Mouse (Mus musculus) granulocyte monocyte progenitor cell, adult 5-6 weeks (primary cell): ENCODE measurements around the gene Tns1. TPM values are rescaled to one million over a fixed set of nuclear protein-coding genes. Genes with fewer than 3 reads are reported as not detected.

Experiments used
- ATAC-seq: replicated peaks from 2 replicates; pipeline ENCODE4 v1.8.0; 2016; ENCODE audit warnings: mild to moderate bottlenecking, moderate TSS enrichment, inconsistent platforms; ENCODE audit not compliant: poor library complexity, severe bottlenecking
- total RNA-seq, 2 experiments: library from RNA; stranded (forward) in 1 of 2; stranded (reverse) in 1 of 2; fragments of 200-712, 200-1000 nt in 1 of 2; fragments of >200 nt in 1 of 2; fragmentation: Nextera tagmentation in 1 of 2; gene quantifications; 2 replicates each; pipeline ENCODE4 v1.2.3; 2014 to 2017

Tns1 gene
- total RNA-seq, 2 experiments from 2014 or later = 3.0 to 29.0 TPM

DNA sequence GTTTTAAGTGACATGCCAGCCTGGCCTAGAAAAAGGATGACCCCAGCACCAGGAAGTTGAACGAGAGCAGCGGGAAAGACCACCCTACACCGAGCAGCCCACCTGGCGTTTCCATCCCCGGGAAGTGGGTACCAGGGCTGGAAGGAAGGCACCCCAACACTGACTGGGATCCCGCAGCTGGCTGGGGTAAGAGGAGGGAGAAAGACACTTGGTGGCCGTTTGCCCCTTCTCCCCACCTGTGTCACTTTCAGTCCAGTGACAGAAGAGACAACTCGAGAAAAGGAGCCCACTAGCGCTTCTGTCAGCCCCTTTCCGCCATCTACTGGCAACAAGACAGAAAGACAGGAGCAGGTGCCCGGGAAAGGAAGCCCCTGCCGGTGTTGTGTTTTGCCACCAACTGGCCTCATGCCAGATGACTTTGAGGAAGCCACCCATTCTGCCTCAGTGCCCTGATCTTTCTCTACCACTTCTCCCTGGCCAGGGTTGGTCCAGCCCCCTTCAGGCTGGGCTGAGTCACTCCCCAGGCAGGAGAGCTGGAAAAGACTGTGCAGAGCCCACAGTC, 823 bp upstream of the Tns1 start, which contains the start of gene Rufy4:
Gene Rufy4, plus strand, starts transcription at position 551 of the 562 bp plus-strand sequence.
- peak; percentile 86 for ATAC-seq

DNA sequence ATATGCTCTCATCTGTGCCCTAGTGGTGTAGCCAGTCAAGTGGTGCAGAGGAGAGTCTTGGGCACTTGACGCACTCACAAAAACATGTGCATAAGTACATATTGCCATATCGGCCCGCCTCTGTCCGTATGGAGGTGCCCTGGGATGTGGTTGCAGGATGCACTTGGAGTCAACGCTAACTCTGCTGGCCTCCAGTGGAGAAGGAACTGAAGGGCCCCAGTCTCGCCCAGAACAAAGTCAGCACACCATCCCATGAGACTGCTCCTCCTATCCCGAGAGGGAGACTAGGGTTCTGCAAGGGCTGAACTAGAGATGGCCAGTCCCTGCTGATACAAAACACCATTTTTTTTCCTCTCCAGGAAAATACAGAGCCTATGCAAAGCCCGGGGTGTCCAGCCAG, 1.0 kb downstream of the Tns1 start:
- no peak for ATAC-seq

DNA sequence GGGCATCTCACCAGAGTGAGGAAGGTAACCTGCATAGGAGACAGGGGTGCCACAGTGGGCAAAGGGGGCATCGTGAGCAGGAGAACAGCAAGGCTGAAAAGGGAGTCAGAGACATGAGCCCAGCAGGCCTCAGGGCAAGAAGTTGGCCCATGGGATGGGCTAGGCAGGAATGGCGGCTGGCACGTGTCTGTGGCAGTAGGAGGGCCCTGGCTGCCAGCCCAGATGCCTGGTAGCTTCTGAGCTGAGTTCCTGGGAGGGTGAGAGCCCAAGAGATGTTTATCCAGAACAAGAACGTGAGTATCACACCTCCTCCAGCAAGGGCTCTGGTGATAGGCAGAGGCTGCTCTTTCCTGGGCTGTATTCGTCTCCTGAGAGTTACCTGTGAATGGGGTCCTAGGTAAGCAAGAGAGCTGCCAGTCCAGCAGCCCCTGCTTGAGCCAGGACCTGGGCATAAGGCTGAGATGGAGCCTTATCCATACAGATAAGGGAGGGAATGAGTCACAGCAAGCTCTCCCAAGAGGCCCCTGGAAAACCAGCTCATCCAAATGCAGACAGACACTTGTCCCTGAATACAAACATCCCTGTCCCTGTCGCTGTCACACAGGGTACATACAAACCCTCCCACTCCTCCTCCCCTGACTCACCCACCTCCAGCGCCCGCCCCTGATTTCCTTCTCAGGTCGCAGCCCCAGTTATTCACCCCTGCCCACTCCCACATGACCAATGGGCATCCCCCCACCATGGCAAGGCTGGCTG, 2.2 kb downstream of the Tns1 start:
- no peak for ATAC-seq

DNA sequence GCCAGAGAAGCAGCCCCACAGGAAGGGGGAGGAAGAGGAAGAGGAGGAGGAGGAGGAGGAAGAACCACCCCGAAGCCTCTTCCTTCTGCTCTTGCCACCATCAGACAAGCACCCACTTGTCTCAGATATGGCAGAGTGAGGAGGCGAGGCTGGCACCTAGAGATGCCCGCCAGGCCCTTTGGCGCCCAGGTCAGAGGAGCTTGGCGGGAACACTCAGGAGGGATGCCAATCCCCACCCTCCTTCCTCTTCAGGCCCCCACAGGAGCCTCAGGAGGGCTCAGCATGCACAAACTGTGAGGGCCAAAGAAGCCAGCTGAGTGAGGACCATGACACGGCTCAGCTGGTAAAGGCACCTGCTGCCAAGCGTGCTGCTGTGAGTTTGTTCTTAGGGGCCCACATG, 3.1 kb downstream of the Tns1 start:
- ATAC-seq = no peak

DNA sequence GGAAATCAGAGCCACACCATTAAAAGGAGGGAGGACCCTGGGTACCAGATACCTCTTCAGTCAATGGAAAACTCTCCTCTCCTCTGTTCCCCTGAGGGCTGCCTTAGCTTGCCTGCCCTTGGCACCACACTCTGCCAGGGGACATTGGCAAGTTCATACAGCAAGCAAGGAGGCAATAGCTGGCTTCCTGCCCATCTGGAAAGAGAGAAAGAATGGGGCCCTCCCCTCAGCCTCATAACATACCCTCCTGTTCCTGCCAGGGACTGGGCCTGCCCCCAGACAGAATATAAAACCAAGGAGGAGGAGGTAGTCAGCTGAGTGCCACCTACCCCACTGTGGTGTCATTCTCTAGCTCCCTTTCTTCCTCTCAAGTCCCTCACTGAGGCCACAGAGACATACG, 5.1 kb downstream of the Tns1 start:
- no peak for ATAC-seq

DNA sequence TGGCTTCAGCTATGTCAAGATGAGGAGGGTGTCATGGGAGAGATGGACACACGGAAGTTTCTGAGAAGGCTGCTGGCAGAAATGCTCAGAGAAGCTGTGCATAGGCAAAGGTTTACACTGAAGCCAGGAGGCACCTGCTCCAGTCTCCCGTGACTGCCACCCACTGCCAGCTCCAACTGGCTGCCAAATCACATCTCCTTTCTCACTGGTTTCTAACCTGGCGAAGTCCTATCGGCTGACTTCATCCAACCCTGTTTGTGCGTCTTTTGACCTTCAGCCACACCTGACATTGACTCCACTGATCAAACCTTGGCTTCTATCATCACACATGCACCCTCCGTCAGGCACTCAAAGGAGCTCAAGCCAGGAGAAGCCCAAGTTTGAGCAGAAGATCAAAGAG, 6.4 kb downstream of the Tns1 start:
- ATAC-seq = no peak

DNA sequence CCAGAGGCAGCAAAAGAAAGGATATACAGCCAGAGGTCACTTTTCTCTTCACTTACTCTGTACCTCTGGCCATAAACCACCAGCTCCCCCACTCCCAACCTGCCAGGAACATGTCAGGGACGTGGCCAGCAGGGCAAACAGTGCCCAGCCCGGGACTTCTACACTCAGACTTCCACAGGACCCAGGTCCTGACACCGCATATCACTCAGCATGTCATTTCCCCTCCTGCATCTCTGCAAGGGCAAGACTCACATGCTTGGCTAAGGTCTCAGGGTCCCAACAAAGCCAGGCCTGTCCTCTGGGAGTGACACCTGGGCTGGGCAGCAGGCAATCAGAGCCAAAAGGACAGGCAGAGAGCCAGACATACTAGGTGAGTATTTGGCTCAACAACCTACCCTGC, 11.2 kb downstream of the Tns1 start:
- no peak for ATAC-seq

DNA sequence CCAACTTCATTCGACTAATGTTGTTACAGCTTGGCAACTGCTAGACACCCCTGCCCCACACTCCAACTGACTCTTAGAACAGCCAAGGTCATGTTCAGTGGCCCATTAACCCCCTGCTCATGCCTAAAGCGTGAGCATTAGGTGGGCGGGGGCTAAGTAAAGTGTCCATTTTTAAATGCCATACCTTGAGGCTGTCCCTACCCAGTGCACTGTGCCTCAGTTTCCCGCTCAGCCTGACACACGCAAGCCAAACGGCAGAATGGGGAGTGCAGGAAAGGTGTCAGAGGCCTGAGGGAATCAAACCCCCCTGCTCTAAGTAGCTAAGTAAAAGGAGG, 12.6 kb downstream of the Tns1 start:
- no peak for ATAC-seq

DNA sequence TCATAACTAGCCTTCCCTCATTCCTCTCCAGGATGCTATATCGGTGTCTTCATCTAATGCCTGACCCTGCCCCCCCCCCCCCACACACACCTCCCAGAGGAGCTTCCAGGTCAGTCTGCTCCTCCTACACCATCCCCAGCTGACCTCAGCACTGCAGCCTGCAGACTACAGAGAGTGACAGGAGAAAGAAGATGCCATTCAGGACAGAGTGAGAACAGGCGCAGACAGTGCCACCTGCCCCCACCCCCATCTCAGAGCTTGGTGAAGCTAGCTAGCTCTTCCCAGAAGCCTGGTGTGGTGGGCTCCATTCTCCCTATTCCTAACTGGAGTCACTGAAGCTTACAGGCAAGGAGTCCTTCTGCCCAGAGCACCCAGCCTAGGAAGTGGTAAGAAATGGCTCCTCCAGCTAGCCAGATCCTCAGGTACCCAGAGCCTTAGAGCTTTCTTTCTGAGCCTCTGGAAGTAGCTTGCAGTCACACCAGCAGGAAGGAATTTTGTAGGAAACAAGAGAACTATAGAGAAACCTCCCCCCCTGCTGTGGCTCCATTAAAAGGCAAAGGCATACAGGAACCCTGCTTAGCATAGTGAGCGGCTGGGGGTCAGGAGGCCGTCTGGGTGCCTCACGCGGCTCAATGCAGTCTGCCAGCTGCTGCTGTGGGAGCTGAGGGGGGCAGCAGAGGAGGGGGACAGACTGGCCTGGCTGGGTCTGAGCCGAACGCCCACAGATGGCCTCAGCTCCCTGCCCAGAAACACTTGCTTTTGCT, 13.1 kb downstream of the Tns1 start:
- ATAC-seq = no peak

DNA sequence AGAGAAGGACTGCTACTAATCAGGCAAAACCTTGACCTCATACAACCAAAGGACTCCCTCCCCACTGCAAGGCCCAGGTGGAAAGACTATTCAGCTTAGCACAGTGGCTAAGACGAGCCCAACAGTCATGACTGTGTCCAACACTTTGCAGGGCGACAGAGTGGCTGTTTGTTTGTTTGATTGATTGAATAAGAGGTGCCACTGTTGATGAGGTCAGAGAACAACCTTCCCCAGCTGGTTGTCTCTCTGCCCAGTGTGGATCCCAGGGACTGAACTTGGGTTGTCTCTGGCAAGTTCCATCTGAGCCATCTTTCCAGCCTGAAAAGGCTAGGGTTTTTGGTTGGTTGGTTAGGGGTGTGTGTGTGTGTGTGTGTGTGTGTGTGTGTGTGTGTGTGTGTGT, 14.6 kb downstream of the Tns1 start:
- no peak for ATAC-seq

DNA sequence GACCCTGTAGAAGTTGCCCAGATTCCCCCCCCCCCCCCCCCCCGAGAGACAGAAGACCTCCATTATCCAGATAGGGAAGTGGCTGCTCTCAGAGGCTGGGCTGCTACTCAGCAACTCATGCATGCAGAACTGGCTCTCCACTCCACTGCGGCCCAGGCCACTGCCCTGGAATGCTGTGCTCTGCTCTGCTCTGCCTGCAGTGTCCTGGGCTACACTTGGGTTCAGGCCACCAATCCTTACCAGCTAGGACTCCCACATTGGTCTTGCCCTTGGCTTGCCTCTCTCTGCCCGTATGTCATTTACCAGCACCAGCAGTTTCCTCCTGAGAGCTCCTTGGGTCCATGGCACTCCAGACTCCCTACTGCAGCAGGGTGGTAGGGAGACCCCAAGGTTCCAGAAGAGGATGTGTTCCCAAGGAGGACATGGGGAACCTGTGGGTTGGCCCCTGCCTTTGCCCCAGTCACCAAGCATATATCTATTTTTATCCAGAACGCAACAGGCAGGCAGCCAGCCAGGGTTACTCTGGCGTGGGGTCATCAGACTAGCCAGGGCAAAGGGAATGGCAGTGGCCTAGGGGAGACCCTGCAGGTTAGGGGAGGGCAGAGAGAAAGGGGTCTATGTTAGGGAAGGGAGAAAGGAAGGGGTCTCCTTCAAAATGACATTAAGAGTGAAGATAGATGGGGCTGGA, 16.2 kb downstream of the Tns1 start:
- no peak for ATAC-seq

DNA sequence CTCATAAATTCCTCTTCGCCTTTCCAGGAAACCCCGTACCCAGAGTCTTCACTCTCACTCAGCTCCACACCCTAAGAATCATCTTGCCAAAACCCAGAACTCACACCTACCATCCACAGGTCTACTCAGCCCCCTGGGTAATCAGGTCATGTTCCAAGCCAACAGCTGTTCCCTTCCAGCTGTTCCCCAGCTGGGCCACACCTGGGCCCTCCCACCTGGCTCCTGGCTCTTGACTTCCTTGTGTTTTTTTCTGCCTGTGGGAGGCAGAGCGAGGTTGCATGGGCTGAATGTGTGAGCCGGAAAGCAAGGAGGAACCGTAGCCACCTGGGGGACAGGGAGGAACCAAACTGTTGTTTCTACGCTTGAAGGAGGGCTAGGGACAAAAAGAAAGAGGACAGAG, 18.0 kb downstream of the Tns1 start:
- ATAC-seq = no peak

DNA sequence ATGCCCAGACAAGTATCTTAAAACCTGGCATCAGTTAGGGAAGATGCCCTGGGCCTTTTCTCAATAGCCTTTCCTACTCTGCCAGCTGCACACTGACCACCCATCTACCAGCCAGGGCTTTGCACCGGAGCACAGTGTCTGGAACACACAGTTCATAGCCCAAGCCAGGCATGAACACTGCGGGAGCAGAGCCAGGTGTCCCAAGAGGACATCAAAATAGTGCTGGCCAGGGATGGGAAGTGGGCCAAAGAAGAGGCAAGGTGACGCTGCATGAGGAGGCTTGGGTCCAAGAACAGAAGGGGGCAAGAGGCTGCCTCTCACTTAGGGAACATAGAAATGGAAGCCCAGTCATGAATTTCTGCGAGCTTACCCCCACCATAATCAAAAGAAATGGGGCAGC, 18.6 kb downstream of the Tns1 start:
- ATAC-seq = no peak

DNA sequence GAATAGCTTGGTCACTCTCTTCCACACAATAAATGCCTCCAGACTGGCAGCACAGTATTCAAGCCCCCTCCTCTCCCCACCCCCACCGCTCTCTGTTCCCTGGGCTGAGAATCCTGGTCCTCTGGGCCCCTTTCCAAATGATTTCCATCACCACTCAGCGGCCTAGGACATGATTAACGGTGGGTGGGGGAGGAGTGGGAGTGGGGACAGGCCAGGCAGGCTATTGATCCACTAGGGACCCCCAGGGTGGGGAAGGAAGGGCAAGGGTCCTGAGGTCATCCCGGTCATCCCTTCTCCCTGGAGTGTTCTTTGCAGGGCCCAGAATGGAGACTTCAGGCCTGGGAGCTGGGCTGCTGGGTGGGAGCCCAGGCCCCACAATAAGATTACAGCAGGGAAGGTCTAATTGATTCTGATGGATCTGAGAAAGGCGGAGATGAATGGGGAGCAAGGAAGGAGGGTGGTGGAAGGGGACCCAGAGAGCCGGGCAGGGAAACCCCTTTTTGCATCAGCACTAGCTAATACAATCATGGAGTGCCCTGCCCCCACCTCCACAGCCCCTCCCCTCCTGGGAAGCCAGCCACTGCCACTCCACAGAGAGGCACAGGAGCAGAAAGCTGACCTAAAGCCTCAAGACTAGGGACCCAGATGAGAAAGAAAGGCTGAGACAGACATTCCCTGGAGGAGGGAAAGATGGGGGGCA, 20.4 kb downstream of the Tns1 start:
- no peak for ATAC-seq

DNA sequence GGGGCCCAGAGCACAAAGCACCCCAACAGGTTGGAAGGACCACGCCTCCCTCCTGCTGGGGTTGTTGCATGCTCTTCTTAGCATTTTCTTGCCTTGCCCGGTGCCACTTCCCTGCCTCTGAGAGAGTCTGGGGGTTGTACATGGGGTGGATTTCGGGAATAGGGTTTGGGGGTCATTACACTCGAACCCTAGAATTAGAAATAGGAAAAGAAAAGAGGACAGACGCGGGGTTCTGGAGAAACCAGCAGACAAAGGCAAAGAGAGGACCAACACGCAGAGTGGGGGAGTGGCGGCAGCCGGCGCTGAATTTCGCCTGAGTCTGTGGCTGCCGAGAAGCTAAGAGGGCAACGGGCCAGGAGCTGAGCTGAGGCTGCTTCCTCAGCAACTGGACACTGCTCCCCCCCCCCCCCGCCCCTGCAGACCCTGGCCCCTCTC, 25.2 kb downstream of the Tns1 start:
- ATAC-seq = no peak

DNA sequence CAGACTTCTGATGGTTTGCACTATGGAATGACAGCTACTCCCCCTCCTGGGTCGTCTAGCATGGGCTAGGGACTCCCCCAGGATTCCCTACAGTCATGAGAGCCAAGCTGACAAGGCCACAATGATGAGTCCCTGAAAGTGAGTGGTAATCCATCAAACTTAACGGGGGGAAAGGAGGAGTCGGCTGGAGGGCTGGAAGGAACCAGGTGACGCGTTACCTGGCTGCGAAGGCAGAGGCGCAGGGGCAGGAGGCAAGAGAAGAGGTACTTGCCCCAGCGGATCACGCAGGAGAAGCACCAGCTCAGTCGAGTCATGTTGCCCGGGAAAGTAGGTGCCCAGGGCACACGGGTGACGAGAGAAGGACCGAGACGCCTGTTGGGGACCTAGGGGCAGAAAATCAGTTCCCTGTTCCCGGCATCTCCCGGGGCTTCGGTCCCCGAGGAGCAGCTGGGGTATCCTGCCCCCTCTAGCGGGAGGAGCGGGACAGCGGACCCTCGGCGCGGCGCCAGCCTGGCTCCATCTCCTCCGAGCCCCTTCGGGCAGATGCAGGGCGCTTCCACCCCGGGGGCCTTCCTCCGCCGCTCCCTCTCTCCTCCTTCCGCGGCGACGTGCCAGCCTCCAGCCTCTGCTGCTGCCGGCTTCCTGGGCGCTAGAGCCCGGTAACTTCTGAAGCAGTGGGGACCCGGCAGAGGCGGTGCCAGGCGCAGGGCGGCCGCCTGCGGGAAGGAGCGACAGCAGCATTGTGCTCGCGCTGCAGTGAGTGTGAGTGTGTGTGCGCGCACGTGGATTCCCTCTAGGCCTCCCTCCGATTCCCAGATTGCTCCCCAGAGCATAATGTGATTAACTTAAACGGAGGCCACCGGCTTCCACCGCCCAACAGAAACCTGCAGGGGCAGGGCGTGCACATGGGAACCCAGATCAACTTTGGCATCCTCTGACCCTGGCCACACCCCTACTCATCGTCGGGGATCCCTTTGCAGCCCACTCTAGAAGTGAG, 25.9 kb downstream of the Tns1 start:
- peak; percentile 50 for ATAC-seq

DNA sequence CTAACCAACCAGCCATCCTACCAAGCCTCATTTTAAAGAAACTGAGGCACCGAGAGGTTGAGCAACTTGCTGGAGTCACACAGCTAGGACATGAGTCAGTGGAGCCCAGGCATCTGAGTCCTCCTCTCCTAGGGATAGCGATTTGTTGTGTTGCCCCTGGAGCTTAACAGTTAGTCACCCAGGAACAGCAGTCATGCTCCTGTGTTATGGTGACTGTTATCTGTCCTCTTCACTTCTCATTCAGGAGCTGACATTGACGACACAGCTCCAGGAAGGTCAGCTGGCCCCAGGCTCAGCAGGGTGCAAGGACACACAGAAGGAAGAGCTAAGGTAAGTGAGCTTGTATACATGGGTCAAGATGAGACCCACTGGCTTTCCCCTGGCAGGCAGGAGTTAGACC, 28.5 kb downstream of the Tns1 start:
- ATAC-seq = no peak

DNA sequence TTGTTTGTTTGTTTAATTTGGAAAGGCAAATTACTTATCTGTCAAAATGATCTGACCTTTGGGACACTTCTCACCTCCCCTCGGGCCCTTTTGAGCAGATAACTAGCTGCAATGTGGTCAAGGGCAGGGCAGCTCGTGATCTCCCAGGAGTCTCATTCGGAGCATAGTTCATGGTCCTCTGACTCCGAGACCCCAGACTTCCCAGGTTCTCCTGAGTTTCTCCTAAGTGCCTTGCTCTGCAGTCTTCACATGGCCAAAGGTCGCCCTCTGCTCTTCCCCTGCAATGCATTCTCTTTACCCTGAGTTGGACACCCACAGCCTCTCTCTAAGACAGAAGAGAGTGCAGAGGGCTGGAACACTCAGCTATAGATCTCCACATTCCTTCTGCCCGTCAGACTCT, 29.0 kb downstream of the Tns1 start:
- no peak for ATAC-seq
